Mouse (Mus musculus): ENCODE measurements around the gene Hip1. TPM values are rescaled to one million over a fixed set of nuclear protein-coding genes. Genes with fewer than 3 reads are reported as not detected.
A peak's percentile ranks its signal among the peaks of the same experiment; 100 is the strongest.

The Hip1 gene
- polyA plus RNA-seq, 1 experiment from 2014 or later, result 49.4 TPM

GRCm38 (mm10) chr5:135357556-135357955, 187.4 kb downstream of the Hip1 start:
- no peaks in the 10 kb centered on the region for H3K36me3 ChIP-seq (ENCODE audit: insufficient read depth)
- H3K4me1 ChIP-seq (ENCODE audit: insufficient read depth), result no peaks in the 10 kb centered on the region
- WGBS, result 82% methylated on average over 2 of the region's 2 CpGs
- H3K9me3 ChIP-seq (ENCODE audit: low read depth, low read length), result peaks cover 4% of the 10 kb centered on the region
- ATAC-seq (ENCODE audit: insufficient read depth), result no peak
- peak; percentile 22 for DNase-seq
- no peak overlapping the region for H3K4me3 ChIP-seq (ENCODE audit: low read depth, low read length)
- H3K27ac ChIP-seq (ENCODE audit: low read depth), result no peak overlapping the region
- H3K9ac ChIP-seq, result no peak overlapping the region
- no peaks in the 10 kb centered on the region for H3K27me3 ChIP-seq (ENCODE audit: insufficient read depth, low read length)
- TF ChIP-seq CTCF (IDR thresholded peaks at IDR 0.05; ENCODE audit: low read depth), result no peak
- no peak overlapping the region for H3K4me2 ChIP-seq

Small RNA genes within 50 kb of the gene (microRNA-seq; reads per million reads assigned to microRNA genes)
- 1.2 reads per million for gene Mir7033 (ENCODE audit: borderline number of aligned reads)

Other genes with a start within 250 kb of the Hip1 start
- 0.15 TPM in 1 of 2 replicates, not detected in the other for gene Fkbp6, start 195.1 kb downstream of the Hip1 start, polyA plus RNA-seq (2014; fragmentation: Nextera tagmentation; extraction: Ambion mirVana)
- gene Trim50, start 191.8 kb downstream of the Hip1 start, polyA plus RNA-seq (2014; fragmentation: Nextera tagmentation; extraction: Ambion mirVana), result not detected in 2 replicates
- 26.7 and 30.7 TPM in 2 replicates for gene Nsun5, start 175.2 kb downstream of the Hip1 start, polyA plus RNA-seq (2014; fragmentation: Nextera tagmentation; extraction: Ambion mirVana)
- gene Pom121, start 150.6 kb downstream of the Hip1 start, polyA plus RNA-seq (2014; fragmentation: Nextera tagmentation; extraction: Ambion mirVana), result 18.9 and 19.1 TPM in 2 replicates
- not detected in 2 replicates for gene Ccl26, start 18.4 kb upstream of the Hip1 start, polyA plus RNA-seq (2014; fragmentation: Nextera tagmentation; extraction: Ambion mirVana)
- 2.5 and 3.1 TPM in 2 replicates for gene Ccl24, start 27.9 kb upstream of the Hip1 start, polyA plus RNA-seq (2014; fragmentation: Nextera tagmentation; extraction: Ambion mirVana)
- gene Rhbdd2, start 87.5 kb upstream of the Hip1 start, polyA plus RNA-seq (2014; fragmentation: Nextera tagmentation; extraction: Ambion mirVana), result 40.5 and 45.7 TPM in 2 replicates
- 51.5 and 52.7 TPM in 2 replicates for gene Por, start 124.9 kb upstream of the Hip1 start, polyA plus RNA-seq (2014; fragmentation: Nextera tagmentation; extraction: Ambion mirVana)
- 38.6 and 43.5 TPM in 2 replicates for gene Tmem120a, start 199.3 kb upstream of the Hip1 start, polyA plus RNA-seq (2014; fragmentation: Nextera tagmentation; extraction: Ambion mirVana)
- not detected in 2 replicates for gene Styxl1, start 233.3 kb upstream of the Hip1 start, polyA plus RNA-seq (2014; fragmentation: Nextera tagmentation; extraction: Ambion mirVana)
- 464 and 470 TPM in 2 replicates for gene Mdh2, start 233.4 kb upstream of the Hip1 start, polyA plus RNA-seq (2014; fragmentation: Nextera tagmentation; extraction: Ambion mirVana)

Measured in lung, embryonic 14.5 days (tissue).